Mouse (Mus musculus): Measurements from ENCODE around the gene Sptb.

DNA sequence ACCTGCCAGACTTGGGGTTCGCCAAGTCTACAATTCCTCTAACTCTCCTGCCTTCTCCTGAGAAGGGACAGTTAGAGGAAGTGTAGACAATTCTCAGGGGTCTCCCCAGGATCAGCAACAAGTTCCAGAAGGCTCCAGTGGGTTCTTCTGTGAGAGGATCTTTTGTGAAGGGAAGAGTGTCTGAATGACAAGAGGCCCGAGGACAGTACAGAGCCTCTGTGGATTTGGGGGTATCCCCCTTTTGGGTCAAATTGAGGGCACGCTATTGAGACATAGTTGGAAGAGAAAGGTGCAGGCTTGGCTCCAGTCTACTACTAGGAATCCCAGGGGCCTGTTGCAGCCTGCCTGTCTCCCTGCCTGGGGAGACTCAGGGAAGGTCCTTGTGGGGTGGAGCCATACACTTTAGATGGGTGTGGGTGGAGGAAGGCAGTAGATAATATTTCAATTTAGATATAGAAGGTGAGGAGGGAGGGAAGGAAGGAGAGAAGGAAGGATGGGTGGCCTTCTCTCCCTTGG is 155.4 kb downstream of the Sptb start:
- TF ChIP-seq CTCF (IDR thresholded peaks at IDR 0.05; ENCODE audit: low read depth, low read length), result no peak
- no peak for TF ChIP-seq POLR2A (IDR thresholded peaks at IDR 0.05; ENCODE audit: extremely low read depth, insufficient read depth, low read length)
